Mouse (Mus musculus) spleen, adult 2 months (tissue): ENCODE results near the gene Gm11938.

Experiments
- CTCF ChIP-seq: fragments of 200-500 bp; IDR thresholded peaks from 2 replicates; pipeline ENCODE4 v1.5.1; 2011; ENCODE audit warnings: mild to moderate bottlenecking, inconsistent platforms; ENCODE audit not compliant: insufficient read depth, insufficient read length, insufficient replicate concordance; ENCODE audit errors: extremely low read depth
- POLR2A ChIP-seq: fragments of 200-500 bp; IDR thresholded peaks from 2 replicates; pipeline ENCODE4 v1.6.1; 2011; ENCODE audit warnings: low read depth, low read length, inconsistent platforms

GRCm38 (mm10) chr11:99559366-99559765, 43.7 kb downstream of the Gm11938 start, which contains the start of gene Gm11939:
- TF ChIP-seq POLR2A (no peak), CTCF (no peak)
